Mouse (Mus musculus) MEL-GATA-1-ER (cell line): ENCODE measurements around the gene Rtn4ip1.

Experiments used
- DNase-seq: peaks from one replicate; pipeline ENCODE4 v3.0.0-alpha.2; 2012; ENCODE audit warnings: low read depth; ENCODE audit errors: extremely low read depth

Gene Rtn4ip1

GRCm38 (mm10) chr10:44002004-44002940 is 100.7 kb downstream of the Rtn4ip1 start:
- no peak for DNase-seq

GRCm38 (mm10) chr10:44002995-44003524 is 101.5 kb downstream of the Rtn4ip1 start:
- no peak for DNase-seq

- DNase-seq: no peak
Observed at GRCm38 (mm10) chr10:44003551-44004151, 102.0 kb downstream of the Rtn4ip1 start.

- no peak for DNase-seq
Observed at GRCm38 (mm10) chr10:44004221-44004751, 102.7 kb downstream of the Rtn4ip1 start.

- DNase-seq: no peak
Observed at GRCm38 (mm10) chr10:44005677-44006641, 104.4 kb downstream of the Rtn4ip1 start.
